Mouse (Mus musculus) erythroblast, embryonic 14.5 days (primary cell): Measurements from ENCODE around the gene Mfap4.

Experiments used
- GATA1 ChIP-seq: IDR thresholded peaks from 2 replicates; pipeline ENCODE4 v1.6.1; 2012; ENCODE audit warnings: low read length, inconsistent platforms, mixed read lengths
- TAL1 ChIP-seq: IDR thresholded peaks from 3 replicates; pipeline ENCODE4 v1.6.1; 2012; ENCODE audit warnings: low read length, inconsistent platforms, mixed read lengths

GRCm38 (mm10) chr11:61440416-61440815 is 44.8 kb upstream of the Mfap4 start:
- TF ChIP-seq TAL1, result no peak
- TF ChIP-seq GATA1, result no peak
